Mouse (Mus musculus) erythroblast, embryonic 14.5 days (primary cell): ENCODE results near the gene Lamtor2. TPM values are rescaled to one million over a fixed set of nuclear protein-coding genes. Genes with fewer than 3 reads are reported as not detected.
"Not testable (repeated sequence)": the region's sequence is repeated elsewhere in the genome, so short reads cannot be mapped to it uniquely, and the experiment has no call there.

Experiments used
- H3K27me3 ChIP-seq: 2 replicates; pipeline ENCODE4 v1.6.1; 2012; ENCODE audit warnings: inconsistent platforms; ENCODE audit not compliant: control insufficient read depth
- H3K36me3 ChIP-seq: 2 replicates; pipeline ENCODE4 v1.6.1; 2012; ENCODE audit warnings: mild to moderate bottlenecking, inconsistent platforms; ENCODE audit not compliant: control insufficient read depth
- H3K4me1 ChIP-seq: 2 replicates; pipeline ENCODE4 v1.6.1; 2012; ENCODE audit warnings: inconsistent platforms; ENCODE audit not compliant: control insufficient read depth
- H3K4me3 ChIP-seq: replicated peaks from 2 replicates; pipeline ENCODE3; 2012; ENCODE audit warnings: moderate library complexity, mild to moderate bottlenecking, inconsistent platforms
- H3K9me3 ChIP-seq: 2 replicates; pipeline ENCODE4 v1.6.1; 2012; ENCODE audit warnings: low read length, inconsistent platforms, mixed read lengths; ENCODE audit not compliant: control insufficient read depth
- GATA1 ChIP-seq: IDR thresholded peaks from 2 replicates; pipeline ENCODE4 v1.6.1; 2012; ENCODE audit warnings: low read length, inconsistent platforms, mixed read lengths
- TAL1 ChIP-seq: IDR thresholded peaks from 3 replicates; pipeline ENCODE4 v1.6.1; 2012; ENCODE audit warnings: low read length, inconsistent platforms, mixed read lengths
- polyA plus RNA-seq: library from polyadenylated mRNA; stranded (reverse); fragments of >175 nt; gene quantifications from 2 replicates; pipeline ENCODE4 v1.2.3, GENCODE M21; 2012

Gene Lamtor2
- polyA plus RNA-seq, result 7.4 and 12.2 TPM in 2 replicates

GRCm38 (mm10) chr3:88552676-88553524 is at the start of gene Lamtor2:
TSS of gene Lamtor2 (minus strand) at chr3:88553074.
- TF ChIP-seq GATA1, result no peak
- TF ChIP-seq TAL1, result no peak
- Histone ChIP-seq H3K36me3 (peaks cover 34% of the 10 kb centered on the region), H3K9me3 (no peaks in the 10 kb centered on the region), H3K4me3 (peak within 1 kb of the TSS; percentile 77), H3K27me3 (no peaks in the 10 kb centered on the region), H3K4me1 (peaks cover 62% of the 10 kb centered on the region)

GRCm38 (mm10) chr3:88602466-88602865 is 49.6 kb upstream of the Lamtor2 start:
- Histone ChIP-seq H3K36me3 (no peaks in the 10 kb centered on the region), H3K4me1 (peaks cover 8% of the 10 kb centered on the region), H3K9me3 (no peaks in the 10 kb centered on the region), H3K27me3 (no peaks in the 10 kb centered on the region), H3K4me3 (no peak overlapping the region)
- TF ChIP-seq GATA1 (no peak), TAL1 (no peak)

GRCm38 (mm10) chr3:88596547-88596946 is 43.7 kb upstream of the Lamtor2 start:
- not testable (repeated sequence) for H3K36me3 ChIP-seq, H3K27me3 ChIP-seq, H3K9me3 ChIP-seq, H3K4me3 ChIP-seq
- H3K4me1 ChIP-seq, result peaks cover 16% of the 10 kb centered on the region

- TF ChIP-seq GATA1 (no peak), TAL1 (no peak)
- H3K4me1 ChIP-seq, result peaks cover 17% of the 10 kb centered on the region
- no peak overlapping the region for H3K4me3 ChIP-seq
- H3K9me3 ChIP-seq, result no peaks in the 10 kb centered on the region
- H3K27me3 ChIP-seq, result no peaks in the 10 kb centered on the region
- no peaks in the 10 kb centered on the region; the same call in 1 of the 2 replicates for H3K36me3 ChIP-seq
These were observed 41.2 kb upstream of the Lamtor2 start for GRCm38 (mm10) chr3:88593893-88594580.

- no peaks in the 10 kb centered on the region for H3K9me3 ChIP-seq
- TF ChIP-seq TAL1 (no peak), GATA1 (no peak)
- H3K4me3 ChIP-seq, result no peak overlapping the region
- peaks cover 8% of the 10 kb centered on the region for H3K36me3 ChIP-seq
- H3K27me3 ChIP-seq, result no peaks in the 10 kb centered on the region
- H3K4me1 ChIP-seq, result peaks cover 17% of the 10 kb centered on the region
These were observed 40.2 kb upstream of the Lamtor2 start for GRCm38 (mm10) chr3:88592942-88593576.

- Histone ChIP-seq H3K9me3 (no peaks in the 10 kb centered on the region), H3K36me3 (peaks cover 17% of the 10 kb centered on the region), H3K27me3 (no peaks in the 10 kb centered on the region), H3K4me1 (peaks cover 17% of the 10 kb centered on the region), H3K4me3 (no peak overlapping the region)
- no peak for TF ChIP-seq TAL1
- no peak for TF ChIP-seq GATA1
These were observed 39.3 kb upstream of the Lamtor2 start for GRCm38 (mm10) chr3:88591950-88592731.

GRCm38 (mm10) chr3:88591044-88591443 is 38.2 kb upstream of the Lamtor2 start:
- Histone ChIP-seq H3K27me3 (no peaks in the 10 kb centered on the region), H3K36me3 (peaks cover 28% of the 10 kb centered on the region), H3K9me3 (no peaks in the 10 kb centered on the region), H3K4me1 (peaks cover 17% of the 10 kb centered on the region), H3K4me3 (no peak overlapping the region)
- TF ChIP-seq GATA1 (no peak), TAL1 (no peak)

GRCm38 (mm10) chr3:88590246-88590645 is 37.4 kb upstream of the Lamtor2 start:
- TF ChIP-seq TAL1 (no peak), GATA1 (no peak)
- H3K27me3 ChIP-seq, result no peaks in the 10 kb centered on the region
- no peak overlapping the region for H3K4me3 ChIP-seq
- H3K4me1 ChIP-seq, result peaks cover 17% of the 10 kb centered on the region
- peaks cover 35% of the 10 kb centered on the region for H3K36me3 ChIP-seq
- H3K9me3 ChIP-seq, result no peaks in the 10 kb centered on the region
